Mouse (Mus musculus): ENCODE results near the gene Keg1. TPM values are rescaled to one million over a fixed set of nuclear protein-coding genes. Genes with fewer than 3 reads are reported as not detected.

The Keg1 gene
- polyA plus RNA-seq, 1 experiment from 2014 or later: not detected

Other genes starting within 250 kb of the Keg1 start
- 0.54 and 0.89 TPM in 2 replicates for gene Mpeg1, start 235.0 kb upstream of the Keg1 start, polyA plus RNA-seq (2015; fragmentation: Nextera tagmentation; extraction: Ambion mirVana)
- gene Dtx4, start 194.3 kb upstream of the Keg1 start, polyA plus RNA-seq (2015; fragmentation: Nextera tagmentation; extraction: Ambion mirVana): 34.2 and 35.5 TPM in 2 replicates
- gene Fam111a, start 150.0 kb upstream of the Keg1 start, polyA plus RNA-seq (2015; fragmentation: Nextera tagmentation; extraction: Ambion mirVana): 7.9 and 8.0 TPM in 2 replicates
- not detected in 2 replicates for gene Gm4952, start 95.8 kb upstream of the Keg1 start, polyA plus RNA-seq (2015; fragmentation: Nextera tagmentation; extraction: Ambion mirVana)
- not detected in 2 replicates for gene Glyat, start 62.5 kb upstream of the Keg1 start, polyA plus RNA-seq (2015; fragmentation: Nextera tagmentation; extraction: Ambion mirVana)
- gene Olfr1442, start 25.3 kb upstream of the Keg1 start, polyA plus RNA-seq (2015; fragmentation: Nextera tagmentation; extraction: Ambion mirVana): not detected in 2 replicates
- not detected in 2 replicates for gene Olfr1443, start 17.7 kb upstream of the Keg1 start, polyA plus RNA-seq (2015; fragmentation: Nextera tagmentation; extraction: Ambion mirVana)
- gene Cntf, start 69.8 kb downstream of the Keg1 start, polyA plus RNA-seq (2015; fragmentation: Nextera tagmentation; extraction: Ambion mirVana): 0.87 and 1.2 TPM in 2 replicates
- 14.8 and 15.4 TPM in 2 replicates for gene Zfp91, start 100.3 kb downstream of the Keg1 start, polyA plus RNA-seq (2015; fragmentation: Nextera tagmentation; extraction: Ambion mirVana)
- 1.2 and 1.9 TPM in 2 replicates for gene Lpxn, start 100.4 kb downstream of the Keg1 start, polyA plus RNA-seq (2015; fragmentation: Nextera tagmentation; extraction: Ambion mirVana)
- gene Gm5244, start 150.9 kb downstream of the Keg1 start, polyA plus RNA-seq (2015; fragmentation: Nextera tagmentation; extraction: Ambion mirVana): not detected in 2 replicates
- not detected in 2 replicates for gene Olfr1444, start 161.5 kb downstream of the Keg1 start, polyA plus RNA-seq (2015; fragmentation: Nextera tagmentation; extraction: Ambion mirVana)
- gene Olfr1445, start 188.1 kb downstream of the Keg1 start, polyA plus RNA-seq (2015; fragmentation: Nextera tagmentation; extraction: Ambion mirVana): not detected in 2 replicates
- not detected in 2 replicates for gene Olfr1446, start 197.7 kb downstream of the Keg1 start, polyA plus RNA-seq (2015; fragmentation: Nextera tagmentation; extraction: Ambion mirVana)
- not detected in 2 replicates for gene Olfr1447, start 208.0 kb downstream of the Keg1 start, polyA plus RNA-seq (2015; fragmentation: Nextera tagmentation; extraction: Ambion mirVana)
- gene Olfr1448, start 228.6 kb downstream of the Keg1 start, polyA plus RNA-seq (2015; fragmentation: Nextera tagmentation; extraction: Ambion mirVana): not detected in 2 replicates
- gene Olfr1449, start 235.1 kb downstream of the Keg1 start, polyA plus RNA-seq (2015; fragmentation: Nextera tagmentation; extraction: Ambion mirVana): not detected in 2 replicates